Mouse (Mus musculus): Measurements from ENCODE around the gene Slc24a3. TPM values are rescaled to one million over a fixed set of nuclear protein-coding genes. Genes with fewer than 3 reads are reported as not detected.

The Slc24a3 gene
- polyA plus RNA-seq, 1 experiment from 2014 or later: 14.9 TPM

DNA sequence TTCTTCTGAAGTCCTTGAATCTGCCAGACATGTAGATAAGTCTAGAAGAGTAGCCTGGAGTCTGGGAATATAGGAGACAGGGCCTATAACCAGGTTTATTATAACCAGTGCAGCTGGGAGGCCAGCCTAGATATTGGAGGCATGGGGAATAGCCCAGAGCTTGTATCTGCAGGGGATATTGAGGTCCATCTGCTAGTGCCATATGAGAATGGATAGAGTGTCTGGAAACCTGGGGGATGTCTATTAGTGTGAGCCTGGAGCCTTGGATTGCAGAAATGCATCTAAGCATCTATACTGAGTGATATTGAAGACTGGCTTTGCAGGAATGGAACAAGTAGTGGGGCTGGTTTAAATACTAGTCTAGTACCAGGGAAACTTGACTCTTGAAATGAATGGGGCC, 168.9 kb downstream of the Slc24a3 start:
- Histone ChIP-seq H3K36me3 (no peaks in the 10 kb centered on the region), H3K9ac (no peak overlapping the region), H3K27me3 (no peaks in the 10 kb centered on the region), H3K27ac (replicated peaks) (no peak overlapping the region), H3K9me3 (no peaks in the 10 kb centered on the region), H3K4me3 (no peak overlapping the region), H3K4me2 (no peak overlapping the region), H3K4me1 (replicated peaks) (no peaks in the 10 kb centered on the region)
- ATAC-seq (ENCODE audit: low read depth): no peak

GRCm38 (mm10) chr2:145340816-145341215, 173.3 kb downstream of the Slc24a3 start:
- Histone ChIP-seq H3K4me1 (replicated peaks) (no peaks in the 10 kb centered on the region), H3K27ac (replicated peaks) (no peak overlapping the region), H3K27me3 (no peaks in the 10 kb centered on the region), H3K36me3 (no peaks in the 10 kb centered on the region), H3K4me3 (no peak overlapping the region), H3K9me3 (no peaks in the 10 kb centered on the region), H3K9ac (no peak overlapping the region), H3K4me2 (no peak overlapping the region)
- ATAC-seq (ENCODE audit: low read depth): no peak
- WGBS: 62% methylated on average over 2 of the region's 2 CpGs

GRCm38 (mm10) chr2:145342956-145343355, 175.4 kb downstream of the Slc24a3 start:
- Histone ChIP-seq H3K36me3 (no peaks in the 10 kb centered on the region), H3K27me3 (no peaks in the 10 kb centered on the region), H3K4me3 (no peak overlapping the region), H3K9me3 (no peaks in the 10 kb centered on the region), H3K27ac (replicated peaks) (no peak overlapping the region), H3K4me1 (replicated peaks) (no peaks in the 10 kb centered on the region), H3K4me2 (no peak overlapping the region), H3K9ac (no peak overlapping the region)
- no peak for ATAC-seq (ENCODE audit: low read depth)
- WGBS: 85% methylated on average over 4 of the region's 4 CpGs

- WGBS: 90% methylated on average over 1 of the region's 1 CpGs
- Histone ChIP-seq H3K4me2 (no peak overlapping the region), H3K27ac (replicated peaks) (no peak overlapping the region), H3K4me1 (replicated peaks) (no peaks in the 10 kb centered on the region), H3K9ac (no peak overlapping the region), H3K27me3 (no peaks in the 10 kb centered on the region), H3K36me3 (no peaks in the 10 kb centered on the region), H3K9me3 (no peaks in the 10 kb centered on the region), H3K4me3 (no peak overlapping the region)
- no peak for ATAC-seq (ENCODE audit: low read depth)
Observed at GRCm38 (mm10) chr2:145344521-145344920, 177.0 kb downstream of the Slc24a3 start.

GRCm38 (mm10) chr2:145353801-145354200, 186.2 kb downstream of the Slc24a3 start:
- Histone ChIP-seq H3K4me2 (no peak overlapping the region), H3K27ac (replicated peaks) (no peak overlapping the region), H3K36me3 (no peaks in the 10 kb centered on the region), H3K4me3 (no peak overlapping the region), H3K9ac (no peak overlapping the region), H3K27me3 (no peaks in the 10 kb centered on the region), H3K9me3 (no peaks in the 10 kb centered on the region), H3K4me1 (replicated peaks) (no peaks in the 10 kb centered on the region)
- no peak for ATAC-seq (ENCODE audit: low read depth)
- 67% methylated on average over 1 of the region's 1 CpGs for WGBS

- no peak for ATAC-seq (ENCODE audit: low read depth)
- Histone ChIP-seq H3K9ac (no peak overlapping the region), H3K4me2 (no peak overlapping the region), H3K4me3 (no peak overlapping the region), H3K4me1 (replicated peaks) (no peaks in the 10 kb centered on the region), H3K36me3 (no peaks in the 10 kb centered on the region), H3K27ac (replicated peaks) (no peak overlapping the region), H3K27me3 (no peaks in the 10 kb centered on the region), H3K9me3 (no peaks in the 10 kb centered on the region)
- WGBS: 78% methylated on average over 6 of the region's 6 CpGs
Observed at GRCm38 (mm10) chr2:145358236-145358942, 190.8 kb downstream of the Slc24a3 start.

GRCm38 (mm10) chr2:145363604-145364003, 196.1 kb downstream of the Slc24a3 start:
- H3K9me3 ChIP-seq: no peaks in the 10 kb centered on the region
- WGBS: 87% methylated on average over 2 of the region's 2 CpGs
- H3K4me2 ChIP-seq: no peak overlapping the region
- H3K4me3 ChIP-seq: no peak overlapping the region
- H3K9ac ChIP-seq: no peak overlapping the region
- no peaks in the 10 kb centered on the region for H3K4me1 ChIP-seq (replicated peaks)
- no peaks in the 10 kb centered on the region for H3K36me3 ChIP-seq
- H3K27ac ChIP-seq (replicated peaks): no peak overlapping the region
- H3K27me3 ChIP-seq: no peaks in the 10 kb centered on the region
- ATAC-seq (ENCODE audit: low read depth): no peak

DNA sequence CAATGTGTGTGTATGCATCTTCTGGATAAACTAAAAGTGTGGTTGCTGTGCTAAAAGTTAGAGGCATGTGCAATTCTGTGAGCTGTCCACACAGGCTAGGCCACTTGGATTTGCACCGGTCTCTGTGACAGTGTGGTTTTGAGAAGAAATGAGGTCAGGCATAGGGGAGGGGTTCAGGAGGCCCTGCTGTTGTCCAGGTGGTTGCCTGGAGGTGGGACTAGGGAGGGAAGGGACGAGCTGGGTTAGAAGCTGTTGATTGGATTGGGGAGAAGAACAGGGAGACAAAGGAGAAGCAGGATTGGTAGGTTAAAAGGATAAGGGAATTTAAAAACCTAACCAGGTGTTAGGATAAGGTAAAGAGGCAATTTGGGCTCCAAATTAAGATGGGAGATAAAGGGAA, 201.1 kb downstream of the Slc24a3 start:
- Histone ChIP-seq H3K4me2 (no peak overlapping the region), H3K4me1 (replicated peaks) (peaks cover 8% of the 10 kb centered on the region; the same call in 1 of the 2 replicates), H3K27ac (replicated peaks) (no peak overlapping the region), H3K27me3 (no peaks in the 10 kb centered on the region), H3K36me3 (no peaks in the 10 kb centered on the region), H3K9me3 (no peaks in the 10 kb centered on the region), H3K4me3 (no peak overlapping the region), H3K9ac (no peak overlapping the region)
- no peak for ATAC-seq (ENCODE audit: low read depth)
- 82% methylated on average over 2 of the region's 2 CpGs for WGBS

DNA sequence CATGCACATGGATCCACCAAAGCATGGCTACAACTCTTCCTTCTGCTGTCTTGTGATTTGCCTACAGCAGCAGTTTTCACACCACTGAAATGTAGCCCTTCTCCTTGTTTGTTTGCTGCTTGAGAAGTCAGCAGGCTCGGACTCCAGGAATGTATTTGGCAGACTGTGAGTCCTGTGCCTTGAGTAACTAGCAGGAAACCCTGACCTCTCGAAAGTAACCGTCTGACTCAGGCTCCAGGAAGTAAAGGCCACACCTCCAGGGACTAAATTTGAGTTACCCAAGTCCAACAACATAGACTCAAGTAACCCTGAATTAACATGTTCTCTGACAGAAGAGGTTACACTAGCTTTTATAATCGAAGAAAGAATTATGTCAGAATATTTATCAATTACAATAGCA, 203.2 kb downstream of the Slc24a3 start:
- Histone ChIP-seq H3K4me1 (replicated peaks) (peaks cover 11% of the 10 kb centered on the region; the same call in 1 of the 2 replicates), H3K4me2 (no peak overlapping the region), H3K9ac (no peak overlapping the region), H3K9me3 (no peaks in the 10 kb centered on the region), H3K36me3 (no peaks in the 10 kb centered on the region), H3K27ac (replicated peaks) (no peak overlapping the region), H3K4me3 (no peak overlapping the region), H3K27me3 (no peaks in the 10 kb centered on the region)
- no peak for ATAC-seq (ENCODE audit: low read depth)
- 77% methylated on average over 4 of the region's 4 CpGs for WGBS

GRCm38 (mm10) chr2:145373803-145374202, 206.2 kb downstream of the Slc24a3 start:
- H3K27me3 ChIP-seq: no peaks in the 10 kb centered on the region
- H3K27ac ChIP-seq (replicated peaks): no peak overlapping the region
- no peak overlapping the region for H3K4me2 ChIP-seq
- peaks cover 11% of the 10 kb centered on the region; the same call in 1 of the 2 replicates for H3K4me1 ChIP-seq (replicated peaks)
- no peaks in the 10 kb centered on the region for H3K36me3 ChIP-seq
- H3K9me3 ChIP-seq: no peaks in the 10 kb centered on the region
- ATAC-seq (ENCODE audit: low read depth): peak; percentile 47; the same call in 1 of the 2 replicates
- WGBS: 45% methylated on average over 5 of the region's 5 CpGs
- H3K4me3 ChIP-seq: no peak overlapping the region
- no peak overlapping the region for H3K9ac ChIP-seq

DNA sequence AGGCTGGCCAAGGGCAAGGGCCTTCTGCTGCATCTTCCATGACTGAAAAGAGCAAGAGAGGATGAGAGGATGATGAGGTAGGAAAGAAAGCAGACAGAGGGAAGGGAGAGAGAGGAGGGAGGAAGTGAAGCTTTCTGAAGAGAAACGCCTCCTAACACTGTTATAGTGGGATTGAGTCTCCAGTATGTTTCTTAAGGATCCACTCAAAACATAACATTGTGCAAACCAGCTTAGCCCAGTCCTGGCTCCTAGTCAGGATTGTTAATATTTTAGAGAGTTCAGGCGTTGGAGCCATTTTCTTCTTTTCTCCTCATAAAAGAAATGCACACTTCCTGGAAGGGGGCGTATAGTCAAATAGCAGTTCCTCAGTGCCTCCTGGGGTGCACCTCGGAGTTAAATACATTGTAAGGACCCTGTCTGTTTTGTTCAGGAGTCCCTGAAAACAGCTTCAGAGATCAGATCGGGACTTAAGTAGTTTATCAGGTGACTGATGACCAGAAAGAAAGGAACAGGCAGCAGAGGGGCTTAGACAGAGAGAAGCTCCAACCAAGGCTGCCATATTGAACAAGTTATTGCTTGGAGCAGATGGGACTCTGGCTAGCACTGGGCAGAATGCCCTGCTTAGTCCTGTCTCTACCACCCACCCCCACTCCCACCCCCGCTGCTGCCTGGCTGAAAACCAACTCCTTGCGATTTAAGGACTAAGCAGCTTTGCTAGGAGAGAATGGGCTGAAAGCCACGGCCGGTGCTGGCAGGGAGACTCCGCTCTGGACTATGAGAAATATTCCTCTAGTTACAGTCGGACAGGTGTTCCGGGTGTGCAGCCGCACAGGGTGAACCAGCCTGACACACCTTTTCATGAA, 215.6 kb downstream of the Slc24a3 start:
- no peaks in the 10 kb centered on the region; the same call in 1 of the 2 replicates for H3K4me1 ChIP-seq (replicated peaks)
- no peaks in the 10 kb centered on the region for H3K27me3 ChIP-seq
- 71% methylated on average over 13 of the region's 13 CpGs for WGBS
- H3K4me3 ChIP-seq: no peak overlapping the region
- peak; percentile 71 for ATAC-seq (ENCODE audit: low read depth)
- peak overlapping the region; percentile 2; the same call in 1 of the 2 replicates for H3K27ac ChIP-seq (replicated peaks)
- H3K36me3 ChIP-seq: no peaks in the 10 kb centered on the region
- no peak overlapping the region for H3K4me2 ChIP-seq
- no peak overlapping the region for H3K9ac ChIP-seq
- H3K9me3 ChIP-seq: no peaks in the 10 kb centered on the region

DNA sequence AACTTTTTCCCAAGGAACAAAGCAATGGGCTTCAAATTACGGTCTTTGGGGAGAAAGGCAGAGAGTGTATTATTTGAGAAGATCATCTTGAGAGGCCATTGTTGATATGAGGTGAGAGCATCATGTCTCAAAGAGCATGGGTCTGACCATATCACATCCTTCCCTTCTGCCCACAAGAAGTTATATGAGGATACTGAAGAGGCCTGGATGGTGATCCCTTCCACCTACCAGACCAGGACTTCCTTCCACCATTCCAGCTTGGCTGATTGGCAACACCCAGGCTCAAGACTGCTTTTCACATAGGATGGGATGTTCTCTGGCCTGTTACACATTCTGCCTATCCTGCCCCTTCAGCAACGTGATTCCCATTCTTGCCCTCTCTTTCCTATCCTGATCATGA, 216.7 kb downstream of the Slc24a3 start:
- H3K27ac ChIP-seq (replicated peaks): no peak overlapping the region
- no peaks in the 10 kb centered on the region; the same call in 1 of the 2 replicates for H3K4me1 ChIP-seq (replicated peaks)
- H3K4me3 ChIP-seq: no peak overlapping the region
- no peak overlapping the region for H3K9ac ChIP-seq
- H3K27me3 ChIP-seq: no peaks in the 10 kb centered on the region
- H3K4me2 ChIP-seq: no peak overlapping the region
- 88% methylated on average over 2 of the region's 2 CpGs for WGBS
- ATAC-seq (ENCODE audit: low read depth): no peak
- no peaks in the 10 kb centered on the region for H3K9me3 ChIP-seq
- H3K36me3 ChIP-seq: no peaks in the 10 kb centered on the region
